Mouse (Mus musculus) left cerebral cortex, adult 11 months (tissue): Measurements from ENCODE around the gene Etl4.

Experiments used
- DNase-seq: peaks from one replicate; pipeline ENCODE4 v3.0.0; 2022; ENCODE audit warnings: low spot score

Gene Etl4

GRCm38 (mm10) chr2:20520636-20521595 is 611.3 kb downstream of the Etl4 start:
- no peak for DNase-seq

- DNase-seq: no peak
Observed at GRCm38 (mm10) chr2:20521686-20522285, 612.2 kb downstream of the Etl4 start.

GRCm38 (mm10) chr2:20523636-20524035 is 614.1 kb downstream of the Etl4 start:
- no peak for DNase-seq

GRCm38 (mm10) chr2:20525879-20526593 is 616.5 kb downstream of the Etl4 start:
- DNase-seq: no peak

- no peak for DNase-seq
Observed at GRCm38 (mm10) chr2:20526856-20527255, 617.3 kb downstream of the Etl4 start.

GRCm38 (mm10) chr2:20532623-20533022 is 623.0 kb downstream of the Etl4 start:
- no peak for DNase-seq

- DNase-seq: no peak
Observed at GRCm38 (mm10) chr2:20537785-20538184, 628.2 kb downstream of the Etl4 start.

- DNase-seq: no peak
Observed at GRCm38 (mm10) chr2:20538871-20539270, 629.3 kb downstream of the Etl4 start.

GRCm38 (mm10) chr2:20541261-20541660 is 631.7 kb downstream of the Etl4 start:
- DNase-seq: no peak

- no peak for DNase-seq
Observed at GRCm38 (mm10) chr2:20542286-20542685, 632.7 kb downstream of the Etl4 start.

- no peak for DNase-seq
Observed at GRCm38 (mm10) chr2:20545624-20546023, 636.0 kb downstream of the Etl4 start.

GRCm38 (mm10) chr2:20546496-20547348 is 637.1 kb downstream of the Etl4 start:
- no peak for DNase-seq

GRCm38 (mm10) chr2:20547349-20547677 is 637.7 kb downstream of the Etl4 start:
- no peak for DNase-seq

- no peak for DNase-seq
Observed at GRCm38 (mm10) chr2:20547686-20548624, 638.4 kb downstream of the Etl4 start.

GRCm38 (mm10) chr2:20549065-20549464 is 639.5 kb downstream of the Etl4 start:
- DNase-seq: no peak

GRCm38 (mm10) chr2:20549996-20550395 is 640.4 kb downstream of the Etl4 start:
- no peak for DNase-seq

GRCm38 (mm10) chr2:20555706-20556105 is 646.1 kb downstream of the Etl4 start:
- DNase-seq: no peak

- DNase-seq: no peak
Observed at GRCm38 (mm10) chr2:20559083-20559482, 649.5 kb downstream of the Etl4 start.

GRCm38 (mm10) chr2:20559723-20560122 is 650.1 kb downstream of the Etl4 start:
- DNase-seq: no peak

GRCm38 (mm10) chr2:20560581-20560980 is 651.0 kb downstream of the Etl4 start:
- no peak for DNase-seq

- DNase-seq: no peak
Observed at GRCm38 (mm10) chr2:20563036-20563435, 653.5 kb downstream of the Etl4 start.
